Mouse (Mus musculus): ENCODE results near the gene Gm28729.
"Not testable (repeated sequence)": the region's sequence is repeated elsewhere in the genome, so short reads cannot be mapped to it uniquely, and the experiment has no call there.

- TF ChIP-seq POLR2A (IDR thresholded peaks at IDR 0.05; ENCODE audit: insufficient read length, low read depth); MYOG (IDR thresholded peaks at IDR 0.05; ENCODE audit: control insufficient read depth in 1 of 3, insufficient read depth in 1 of 3, insufficient read length in 2 of 3, low read depth in 2 of 3); USF1 (IDR thresholded peaks at IDR 0.05; ENCODE audit: low read depth); MAX (IDR thresholded peaks at IDR 0.05; ENCODE audit: low read depth): not testable (repeated sequence)
These were observed 3.5 kb downstream of the Gm28729 start for GRCm38 (mm10) chr9:96521574-96521973.

Data from myocyte (in vitro differentiated cells).